Mouse (Mus musculus) testis, adult 2 months (tissue): ENCODE results near the gene Tmem121.

Experiments used
- CTCF ChIP-seq: fragments of 200-500 bp; IDR thresholded peaks from 2 replicates; pipeline ENCODE4 v1.5.1; 2012; ENCODE audit warnings: low read depth, mild to moderate bottlenecking, inconsistent platforms, low read length, moderate library complexity; ENCODE audit not compliant: control insufficient read depth, insufficient read depth, insufficient replicate concordance
- POLR2A ChIP-seq: fragments of 200-500 bp; IDR thresholded peaks from 2 replicates; pipeline ENCODE4 v1.6.1; 2012; ENCODE audit warnings: low read depth, mild to moderate bottlenecking, inconsistent platforms, low read length, moderate library complexity; ENCODE audit not compliant: control insufficient read depth

DNA sequence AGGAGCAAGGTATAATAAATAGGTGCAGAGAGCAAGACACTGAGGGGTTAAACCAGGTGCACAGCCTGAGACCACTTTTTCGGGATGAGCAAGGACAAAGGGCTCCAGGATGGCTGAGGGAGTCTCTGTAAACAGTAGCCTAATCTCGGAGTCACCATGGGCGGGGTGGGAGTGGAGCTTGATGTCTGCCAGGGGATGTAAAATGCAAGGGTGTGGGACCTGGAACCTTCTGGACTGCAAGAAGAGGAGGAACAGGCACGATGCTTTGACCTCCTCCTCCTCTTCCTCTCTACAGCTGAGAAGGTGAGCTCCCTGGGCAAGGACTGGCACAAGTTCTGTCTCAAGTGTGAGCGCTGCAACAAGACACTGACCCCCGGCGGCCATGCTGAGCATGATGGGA, 42.6 kb upstream of the Tmem121 start:
- no peak for TF ChIP-seq POLR2A
- TF ChIP-seq CTCF: no peak
